In the genomic region with DNA sequence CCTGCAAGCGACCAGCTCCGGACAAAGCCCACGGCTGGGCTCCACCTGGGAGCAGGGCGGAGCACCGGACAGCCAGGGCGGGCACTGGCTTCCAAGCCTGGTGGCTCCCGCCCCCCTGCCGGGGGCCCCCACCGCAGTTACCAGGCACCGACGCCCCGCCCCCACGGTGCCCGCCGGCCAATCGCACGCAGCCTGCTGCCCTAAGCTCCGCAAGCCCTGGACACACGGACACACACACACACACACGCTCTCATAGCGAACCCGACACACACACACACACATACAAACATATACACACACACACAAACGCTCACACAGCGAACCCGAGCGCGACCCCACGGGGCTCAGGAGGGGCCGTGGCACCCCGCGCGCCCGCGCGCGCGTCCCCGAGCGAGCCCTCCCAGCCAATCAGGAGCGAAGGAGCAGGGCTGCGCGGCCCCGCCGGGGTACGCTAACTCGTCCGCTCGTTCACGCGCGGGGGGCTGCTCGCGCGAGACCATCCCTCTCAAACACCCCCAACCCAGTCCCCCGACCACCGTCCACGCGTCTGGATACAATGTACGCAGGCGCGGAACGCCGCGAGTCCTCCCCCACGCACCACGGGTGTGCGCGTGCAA, we compare ENCODE assay signal across 8 mouse cellular contexts. TPM values are rescaled to one million over a fixed set of nuclear protein-coding genes. Genes with fewer than 3 reads are reported as not detected.
DNase-seq lines count a peak whose midpoint lies in the region; TF ChIP-seq lines count a peak whose summit lies in the region.

No protein-coding gene starts in this region.

- H3K27ac ChIP-seq in gastrocnemius, adult 2 months: peak overlapping the region; percentile 99

- peaks cover 31% of the 10 kb centered on the region for H3K36me3 ChIP-seq in megakaryocyte, embryonic 14.5 days (replicated peaks; ENCODE audit: low read length)

- no peak for TF ChIP-seq CTCF in gastrocnemius, adult 2 months (IDR thresholded peaks at IDR 0.05)

- H3K9me3 ChIP-seq in megakaryocyte, embryonic 14.5 days: no peaks in the 10 kb centered on the region

- intact Hi-C loops in gastrocnemius, adult 2 months (cut with DNase I): no loop called here

- H3K27me3 ChIP-seq in megakaryocyte, embryonic 14.5 days (replicated peaks): no peaks in the 10 kb centered on the region

- peak; percentile 79 for DNase-seq in WW6 (ENCODE audit: low read depth, low spot score)
- peak; percentile 89 to 96 for DNase-seq in cerebellum, postnatal 4 days (ENCODE audit: low spot score in 2 of 2)
- DNase-seq in gastrocnemius, adult 2 months: peak; percentile 98
- peak; percentile 85 for DNase-seq in hindlimb bud, embryonic 11.5 days (ENCODE audit: extremely low spot score, low read depth, low spot score)
- peak; percentile 76 to 92 for DNase-seq in left cerebral cortex, adult 8-10 months (ENCODE audit: low spot score in 2 of 2)
- DNase-seq in right cerebral cortex, postnatal 10 days (ENCODE audit: low spot score in 2 of 2): peak; percentile 96 to 97
- peak; percentile 93 for DNase-seq in urinary bladder, postnatal 25 days (ENCODE audit: low spot score)

- H3K4me3 ChIP-seq in gastrocnemius, adult 2 months: peak overlapping the region; percentile 98
- H3K4me3 ChIP-seq in megakaryocyte, embryonic 14.5 days (replicated peaks): peak overlapping the region; percentile 99

- peaks cover 62% of the 10 kb centered on the region for H3K4me1 ChIP-seq in megakaryocyte, embryonic 14.5 days

RNA-seq across cellular contexts. Expression of gene Gtf2i, which starts 1.0 kb away (rescaled TPM):
- 100 to 1,000 TPM; 103 to 122 TPM for total RNA-seq in gastrocnemius, adult 2 months (2021)
- total RNA-seq in left cerebral cortex, adult 8-10 months (2022): 100 to 1,000 TPM; 193 to 217 (median 197) TPM
- polyA plus RNA-seq in megakaryocyte, embryonic 14.5 days (2012; ENCODE audit: insufficient read depth, low replicate concordance): 87.1 and 333 TPM in 2 replicates

Comparison
In these comparisons a context has a peak if more than half of its experiments do, and no peak if none do; other contexts are left out.
1. Peak in every context shown above with its lines: DNase-seq, H3K4me3 ChIP-seq and H3K27ac ChIP-seq.